Mouse (Mus musculus): ENCODE measurements around the gene Upp2. TPM values are rescaled to one million over a fixed set of nuclear protein-coding genes. Genes with fewer than 3 reads are reported as not detected.
A peak's percentile ranks its signal among the peaks of the same experiment; 100 is the strongest.

The Upp2 gene
- polyA plus RNA-seq, 1 experiment from 2014 or later: 5.2 TPM

- H3K4me1 ChIP-seq (replicated peaks): no peaks in the 10 kb centered on the region
- H3K27me3 ChIP-seq (ENCODE audit: insufficient read depth, poor library complexity, severe bottlenecking): no peaks in the 10 kb centered on the region
- no peak overlapping the region for H3K4me3 ChIP-seq
- no peaks in the 10 kb centered on the region for H3K36me3 ChIP-seq
- WGBS: 56% methylated on average over 9 of the region's 9 CpGs
- peak; percentile 51 for DNase-seq (ENCODE audit: low spot score)
- no peak overlapping the region for H3K27ac ChIP-seq
- H3K9me3 ChIP-seq: peaks cover 5% of the 10 kb centered on the region; the same call in 1 of the 2 replicates
Observed at GRCm38 (mm10) chr2:58667991-58668390, 100.9 kb downstream of the Upp2 start.

GRCm38 (mm10) chr2:58669114-58669513 lies 102.0 kb downstream of the Upp2 start:
- no peak for DNase-seq (ENCODE audit: low spot score)
- H3K27me3 ChIP-seq (ENCODE audit: insufficient read depth, poor library complexity, severe bottlenecking): no peaks in the 10 kb centered on the region
- 82% methylated on average over 3 of the region's 3 CpGs for WGBS
- peaks cover 14% of the 10 kb centered on the region; the same call in 1 of the 2 replicates for H3K9me3 ChIP-seq
- H3K27ac ChIP-seq: no peak overlapping the region
- H3K4me1 ChIP-seq (replicated peaks): no peaks in the 10 kb centered on the region
- H3K36me3 ChIP-seq: no peaks in the 10 kb centered on the region
- H3K4me3 ChIP-seq: no peak overlapping the region

- DNase-seq (ENCODE audit: low spot score): no peak
- Histone ChIP-seq H3K27me3 (ENCODE audit: insufficient read depth, poor library complexity, severe bottlenecking) (no peaks in the 10 kb centered on the region), H3K4me3 (no peak overlapping the region), H3K27ac (no peak overlapping the region), H3K4me1 (replicated peaks) (no peaks in the 10 kb centered on the region), H3K9me3 (peaks cover 14% of the 10 kb centered on the region; the same call in 1 of the 2 replicates), H3K36me3 (no peaks in the 10 kb centered on the region)
- WGBS: 90% methylated on average over 2 of the region's 2 CpGs
Observed at GRCm38 (mm10) chr2:58672520-58672919, 105.4 kb downstream of the Upp2 start.

GRCm38 (mm10) chr2:58679968-58680367 lies 112.9 kb downstream of the Upp2 start:
- WGBS: 89% methylated on average over 12 of the region's 12 CpGs
- Histone ChIP-seq H3K4me1 (replicated peaks) (0 out of 2 replicates have a peak, but pooled peaks cover 4% of the 10 kb centered on the region), H3K9me3 (no peaks in the 10 kb centered on the region), H3K36me3 (no peaks in the 10 kb centered on the region), H3K27me3 (ENCODE audit: insufficient read depth, poor library complexity, severe bottlenecking) (no peaks in the 10 kb centered on the region), H3K27ac (no peak overlapping the region), H3K4me3 (no peak overlapping the region)
- no peak for DNase-seq (ENCODE audit: low spot score)

- WGBS: 40% methylated on average over 6 of the region's 6 CpGs
- H3K27me3 ChIP-seq (ENCODE audit: insufficient read depth, poor library complexity, severe bottlenecking): no peaks in the 10 kb centered on the region
- H3K4me1 ChIP-seq (replicated peaks): 0 out of 2 replicates have a peak, but pooled peaks cover 4% of the 10 kb centered on the region
- H3K27ac ChIP-seq: no peak overlapping the region
- H3K9me3 ChIP-seq: no peaks in the 10 kb centered on the region
- H3K4me3 ChIP-seq: no peak overlapping the region
- H3K36me3 ChIP-seq: no peaks in the 10 kb centered on the region
- peak; percentile 56 for DNase-seq (ENCODE audit: low spot score)
Observed at GRCm38 (mm10) chr2:58680794-58681193, 113.7 kb downstream of the Upp2 start.

- H3K4me1 ChIP-seq (replicated peaks): 0 out of 2 replicates have a peak, but pooled peaks cover 4% of the 10 kb centered on the region
- no peaks in the 10 kb centered on the region for H3K9me3 ChIP-seq
- no peaks in the 10 kb centered on the region for H3K36me3 ChIP-seq
- no peak for DNase-seq (ENCODE audit: low spot score)
- no peaks in the 10 kb centered on the region for H3K27me3 ChIP-seq (ENCODE audit: insufficient read depth, poor library complexity, severe bottlenecking)
- no peak overlapping the region for H3K4me3 ChIP-seq
- 81% methylated on average over 3 of the region's 3 CpGs for WGBS
- no peak overlapping the region for H3K27ac ChIP-seq
Observed at GRCm38 (mm10) chr2:58681394-58681793, 114.3 kb downstream of the Upp2 start.

- Histone ChIP-seq H3K4me3 (no peak overlapping the region), H3K9me3 (no peaks in the 10 kb centered on the region), H3K4me1 (replicated peaks) (no peaks in the 10 kb centered on the region; the same call in 1 of the 2 replicates), H3K36me3 (no peaks in the 10 kb centered on the region), H3K27ac (no peak overlapping the region), H3K27me3 (ENCODE audit: insufficient read depth, poor library complexity, severe bottlenecking) (no peaks in the 10 kb centered on the region)
- DNase-seq (ENCODE audit: low spot score): no peak
- WGBS: 84% methylated on average over 8 of the region's 8 CpGs
Observed at GRCm38 (mm10) chr2:58697501-58697900, 130.4 kb downstream of the Upp2 start.

- 26% methylated on average over 5 of the region's 5 CpGs for WGBS
- Histone ChIP-seq H3K27me3 (ENCODE audit: insufficient read depth, poor library complexity, severe bottlenecking) (no peaks in the 10 kb centered on the region), H3K36me3 (no peaks in the 10 kb centered on the region), H3K9me3 (no peaks in the 10 kb centered on the region), H3K4me1 (replicated peaks) (peaks cover 4% of the 10 kb centered on the region; the same call in 1 of the 2 replicates), H3K4me3 (no peak overlapping the region), H3K27ac (no peak overlapping the region)
- peak; percentile 83 for DNase-seq (ENCODE audit: low spot score)
Observed at GRCm38 (mm10) chr2:58699931-58700330, 132.8 kb downstream of the Upp2 start.

- no peak for DNase-seq (ENCODE audit: low spot score)
- Histone ChIP-seq H3K36me3 (no peaks in the 10 kb centered on the region), H3K9me3 (no peaks in the 10 kb centered on the region), H3K4me3 (no peak overlapping the region), H3K4me1 (replicated peaks) (peaks cover 4% of the 10 kb centered on the region; the same call in 1 of the 2 replicates), H3K27me3 (ENCODE audit: insufficient read depth, poor library complexity, severe bottlenecking) (no peaks in the 10 kb centered on the region), H3K27ac (no peak overlapping the region)
- 69% methylated on average over 7 of the region's 7 CpGs for WGBS
Observed at GRCm38 (mm10) chr2:58700354-58700753, 133.3 kb downstream of the Upp2 start.

- no peak overlapping the region for H3K4me3 ChIP-seq
- H3K27ac ChIP-seq: no peak overlapping the region
- H3K36me3 ChIP-seq: no peaks in the 10 kb centered on the region
- H3K9me3 ChIP-seq: no peaks in the 10 kb centered on the region
- no peak for DNase-seq (ENCODE audit: low spot score)
- 90% methylated on average over 4 of the region's 4 CpGs for WGBS
- peaks cover 4% of the 10 kb centered on the region; the same call in 1 of the 2 replicates for H3K4me1 ChIP-seq (replicated peaks)
- H3K27me3 ChIP-seq (ENCODE audit: insufficient read depth, poor library complexity, severe bottlenecking): no peaks in the 10 kb centered on the region
Observed at GRCm38 (mm10) chr2:58701627-58702026, 134.5 kb downstream of the Upp2 start.

- no peak for DNase-seq (ENCODE audit: low spot score)
- no peak overlapping the region for H3K27ac ChIP-seq
- no peaks in the 10 kb centered on the region for H3K9me3 ChIP-seq
- H3K36me3 ChIP-seq: no peaks in the 10 kb centered on the region
- no peak overlapping the region for H3K4me3 ChIP-seq
- 76% methylated on average over 6 of the region's 6 CpGs for WGBS
- no peaks in the 10 kb centered on the region for H3K27me3 ChIP-seq (ENCODE audit: insufficient read depth, poor library complexity, severe bottlenecking)
- H3K4me1 ChIP-seq (replicated peaks): peaks cover 4% of the 10 kb centered on the region; the same call in 1 of the 2 replicates
Observed at GRCm38 (mm10) chr2:58703226-58703625, 136.1 kb downstream of the Upp2 start.

GRCm38 (mm10) chr2:58703646-58704045 lies 136.5 kb downstream of the Upp2 start:
- WGBS: 84% methylated on average over 6 of the region's 6 CpGs
- Histone ChIP-seq H3K36me3 (no peaks in the 10 kb centered on the region), H3K27ac (no peak overlapping the region), H3K27me3 (ENCODE audit: insufficient read depth, poor library complexity, severe bottlenecking) (no peaks in the 10 kb centered on the region), H3K4me1 (replicated peaks) (peaks cover 4% of the 10 kb centered on the region; the same call in 1 of the 2 replicates), H3K9me3 (no peaks in the 10 kb centered on the region), H3K4me3 (no peak overlapping the region)
- DNase-seq (ENCODE audit: low spot score): no peak

GRCm38 (mm10) chr2:58704576-58704975 lies 137.5 kb downstream of the Upp2 start:
- 94% methylated on average over 3 of the region's 3 CpGs for WGBS
- Histone ChIP-seq H3K4me1 (replicated peaks) (peaks cover 4% of the 10 kb centered on the region; the same call in 1 of the 2 replicates), H3K27me3 (ENCODE audit: insufficient read depth, poor library complexity, severe bottlenecking) (no peaks in the 10 kb centered on the region)

GRCm38 (mm10) chr2:58707676-58708075 lies 140.6 kb downstream of the Upp2 start:
- Histone ChIP-seq H3K27ac (no peak overlapping the region), H3K9me3 (no peaks in the 10 kb centered on the region), H3K4me1 (replicated peaks) (peaks cover 4% of the 10 kb centered on the region; the same call in 1 of the 2 replicates), H3K4me3 (no peak overlapping the region), H3K27me3 (ENCODE audit: insufficient read depth, poor library complexity, severe bottlenecking) (no peaks in the 10 kb centered on the region), H3K36me3 (no peaks in the 10 kb centered on the region)
- 80% methylated on average over 3 of the region's 3 CpGs for WGBS
- no peak for DNase-seq (ENCODE audit: low spot score)

More at GRCm38 (mm10) chr2:58704576-58704975, 137.5 kb downstream of the Upp2 start:
- Histone ChIP-seq H3K36me3 (no peaks in the 10 kb centered on the region), H3K4me3 (no peak overlapping the region), H3K9me3 (no peaks in the 10 kb centered on the region), H3K27ac (no peak overlapping the region)
- no peak for DNase-seq (ENCODE audit: low spot score)
